ENCODE assay signal across 12 mouse cellular contexts in the genomic region with DNA sequence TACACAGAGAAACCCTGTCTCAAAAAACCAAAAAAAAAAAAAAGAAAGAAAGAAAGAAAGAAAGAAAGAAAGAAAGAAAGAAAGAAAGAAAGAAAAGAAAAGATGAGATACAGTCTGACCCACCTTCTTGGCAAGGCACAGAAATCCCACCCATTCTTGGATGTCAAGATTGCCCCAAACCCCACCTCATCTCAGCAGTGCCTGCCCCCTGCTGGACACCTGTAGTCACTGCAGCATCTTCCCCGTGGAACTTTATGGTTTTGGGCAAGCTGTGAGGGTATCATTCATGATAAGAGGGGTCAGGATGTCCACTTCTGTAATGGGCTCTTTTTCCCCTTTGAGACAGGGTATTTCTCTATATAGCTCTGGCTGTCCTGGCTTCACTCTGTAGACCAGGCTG. TPM values are rescaled to one million over a fixed set of nuclear protein-coding genes. Genes with fewer than 3 reads are reported as not detected.
DNase-seq lines count a peak whose midpoint lies in the region; ATAC-seq and TF ChIP-seq lines count a peak whose summit lies in the region.
"Had no signal": no experiment of that assay in that cellular context is flagged by ENCODE, and none has a peak within 500 bp of the region (broad histone marks: within the 10 kb centered on the region; RNA-seq: fewer than 3 reads in every experiment).

No protein-coding gene starts in this region.

- peak; percentile 70 for TF ChIP-seq CTCF in forebrain, postnatal 0 days (IDR thresholded peaks at IDR 0.05; ENCODE audit: low read depth)
- peak; percentile 94 for TF ChIP-seq CTCF in testis, adult 2 months (IDR thresholded peaks at IDR 0.05; ENCODE audit: control insufficient read depth, insufficient read depth, insufficient replicate concordance, low read depth, low read length)

- TF ChIP-seq POLR2A in testis, adult 2 months (IDR thresholded peaks at IDR 0.05; ENCODE audit: control insufficient read depth, low read depth, low read length), result no peak

- H3K4me3 ChIP-seq in forebrain, postnatal 0 days (ENCODE audit: low read depth, low read length), result no peak overlapping the region
- no peak overlapping the region for H3K4me3 ChIP-seq in forebrain, embryonic 15.5 days
- H3K4me3 ChIP-seq in testis, adult 2 months (ENCODE audit: control insufficient read depth, low read depth, low read length), result no peak overlapping the region
- H3K4me3 ChIP-seq: midbrain, embryonic 12.5 days had no signal

- H3K27me3 ChIP-seq in forebrain, postnatal 0 days (ENCODE audit: insufficient read depth, low read length), result no peaks in the 10 kb centered on the region
- peaks cover 18% of the 10 kb centered on the region; the same call in 1 of the 2 replicates for H3K27me3 ChIP-seq in forebrain, embryonic 15.5 days
- H3K27me3 ChIP-seq in testis, adult 2 months (ENCODE audit: control insufficient read depth, insufficient read depth, low read length), result no peaks in the 10 kb centered on the region

- H3K4me2 ChIP-seq in forebrain, postnatal 0 days (ENCODE audit: low read depth), result no peak overlapping the region
- no peak overlapping the region for H3K4me2 ChIP-seq in forebrain, embryonic 15.5 days (replicated peaks)
- H3K4me2 ChIP-seq: midbrain, embryonic 12.5 days had no signal

- 0% methylated on average over 1 of the region's 1 CpGs for WGBS in forebrain, postnatal 0 days
- WGBS in forebrain, embryonic 15.5 days, result 4% methylated on average over 1 of the region's 1 CpGs

- peaks cover 11% of the 10 kb centered on the region for H3K36me3 ChIP-seq in forebrain, postnatal 0 days (ENCODE audit: insufficient read depth)
- H3K36me3 ChIP-seq in forebrain, embryonic 15.5 days, result peaks cover 6% of the 10 kb centered on the region
- no peaks in the 10 kb centered on the region for H3K36me3 ChIP-seq in testis, adult 2 months (ENCODE audit: control insufficient read depth, insufficient read depth, low read length)

- no peaks in the 10 kb centered on the region for H3K9me3 ChIP-seq in forebrain, postnatal 0 days (ENCODE audit: low read length)
- no peaks in the 10 kb centered on the region for H3K9me3 ChIP-seq in forebrain, embryonic 15.5 days
- H3K9me3 ChIP-seq: midbrain, embryonic 12.5 days had no signal

- no peak for ATAC-seq in forebrain, postnatal 0 days
- ATAC-seq in forebrain, embryonic 15.5 days (replicated peaks), result no peak
- ATAC-seq in frontal cortex, adult (ENCODE audit: low TSS enrichment), result no peak

- no peak for DNase-seq in forebrain, postnatal 0 days
- no peak for DNase-seq in testis, postnatal 14 days (ENCODE audit: low spot score)
- peak; percentile 68 for DNase-seq in induced T-regulatory cell, adult 2 months (ENCODE audit: low read depth)
- peak; percentile 59 for DNase-seq in thymus, postnatal 4 days
- no peak for DNase-seq in ovary, postnatal 14 days (ENCODE audit: low spot score)
- DNase-seq: cerebellum, adult 18-20 months had no signal

- no peaks in the 10 kb centered on the region for H3K4me1 ChIP-seq in forebrain, postnatal 0 days (ENCODE audit: insufficient read depth)
- no peaks in the 10 kb centered on the region for H3K4me1 ChIP-seq in forebrain, embryonic 15.5 days
- H3K4me1 ChIP-seq in testis, adult 2 months (ENCODE audit: control insufficient read depth, insufficient read depth, low read length), result no peaks in the 10 kb centered on the region
- H3K4me1 ChIP-seq: midbrain, embryonic 12.5 days had no signal

- H3K27ac ChIP-seq in forebrain, postnatal 0 days (ENCODE audit: low read depth, low read length), result no peak overlapping the region
- H3K27ac ChIP-seq in forebrain, embryonic 15.5 days (replicated peaks), result no peak overlapping the region
- H3K27ac ChIP-seq in testis, adult 2 months (ENCODE audit: control insufficient read depth, insufficient read depth, low read depth, low read length), result no peak overlapping the region
- H3K27ac ChIP-seq: midbrain, embryonic 12.5 days had no signal

- no peak overlapping the region for H3K9ac ChIP-seq in forebrain, postnatal 0 days
- H3K9ac ChIP-seq in forebrain, embryonic 15.5 days (replicated peaks), result no peak overlapping the region
- H3K9ac ChIP-seq: midbrain, embryonic 12.5 days had no signal

RNA-seq across cellular contexts. Expression of a gene that starts 2.4 kb away (rescaled TPM):
- total RNA-seq in forebrain, postnatal 0 days (2014; rRNA removed), result 0.10 and 0.15 TPM in 2 replicates
- polyA plus RNA-seq in forebrain, postnatal 0 days (2015; fragmentation: Nextera tagmentation; extraction: Ambion mirVana), result 0.12 TPM in 1 of 2 replicates, not detected in the other
- 0.06 and 0.08 TPM in 2 replicates for polyA plus RNA-seq in forebrain, embryonic 15.5 days (2015; fragmentation: Nextera tagmentation; extraction: Ambion mirVana)
- polyA plus RNA-seq in testis, adult 2 months (2012; rRNA removed), result 138 and 204 TPM in 2 replicates

RNA-seq across cellular contexts. Expression of a gene that starts 8.9 kb away (rescaled TPM):
- 0.69 TPM in 1 of 2 replicates, not detected in the other for total RNA-seq in forebrain, postnatal 0 days (2014; rRNA removed)
- polyA plus RNA-seq in forebrain, postnatal 0 days (2015; fragmentation: Nextera tagmentation; extraction: Ambion mirVana), result not detected in 2 replicates
- not detected in 2 replicates for polyA plus RNA-seq in forebrain, embryonic 15.5 days (2015; fragmentation: Nextera tagmentation; extraction: Ambion mirVana)
- polyA plus RNA-seq in testis, adult 2 months (2012; rRNA removed), result not detected in 2 replicates
- total RNA-seq: layer of hippocampus, postnatal 25 days had no signal
- polyA plus RNA-seq: frontal cortex, adult 2 months; midbrain, embryonic 12.5 days had no signal

RNA-seq across cellular contexts. Expression of a gene that starts 9.4 kb away (rescaled TPM):
- total RNA-seq in forebrain, postnatal 0 days (2014; rRNA removed), result 26.9 and 30.1 TPM in 2 replicates
- 63.9 and 66.3 TPM in 2 replicates for polyA plus RNA-seq in forebrain, postnatal 0 days (2015; fragmentation: Nextera tagmentation; extraction: Ambion mirVana)
- 84.5 and 89.6 TPM in 2 replicates for polyA plus RNA-seq in forebrain, embryonic 15.5 days (2015; fragmentation: Nextera tagmentation; extraction: Ambion mirVana)
- 9.9 and 11.0 TPM in 2 replicates for polyA plus RNA-seq in testis, adult 2 months (2012; rRNA removed)

RNA-seq across cellular contexts. Expression of a gene that starts 26.0 kb away (rescaled TPM):
- total RNA-seq in forebrain, postnatal 0 days (2014; rRNA removed), result 19.7 and 23.2 TPM in 2 replicates
- 8.4 and 9.6 TPM in 2 replicates for polyA plus RNA-seq in forebrain, postnatal 0 days (2015; fragmentation: Nextera tagmentation; extraction: Ambion mirVana)
- 18.7 and 20.6 TPM in 2 replicates for polyA plus RNA-seq in forebrain, embryonic 15.5 days (2015; fragmentation: Nextera tagmentation; extraction: Ambion mirVana)
- 10.8 and 14.5 TPM in 2 replicates for polyA plus RNA-seq in testis, adult 2 months (2012; rRNA removed)

RNA-seq across cellular contexts. Expression of a gene that starts 41.8 kb away (rescaled TPM):
- 103 and 119 TPM in 2 replicates for total RNA-seq in forebrain, postnatal 0 days (2014; rRNA removed)
- 22.4 TPM in 2 replicates for polyA plus RNA-seq in forebrain, postnatal 0 days (2015; fragmentation: Nextera tagmentation; extraction: Ambion mirVana)
- 27.1 and 31.1 TPM in 2 replicates for polyA plus RNA-seq in forebrain, embryonic 15.5 days (2015; fragmentation: Nextera tagmentation; extraction: Ambion mirVana)
- polyA plus RNA-seq in testis, adult 2 months (2012; rRNA removed), result 33.9 and 36.4 TPM in 2 replicates

Comparison
In these comparisons a context has a peak if more than half of its experiments do, and no peak if none do; other contexts are left out.
1. DNase-seq: peak in induced T-regulatory cell, adult 2 months (single experiment) and thymus, postnatal 4 days (single experiment); none in forebrain, postnatal 0 days (single experiment), testis, postnatal 14 days (single experiment) and ovary, postnatal 14 days (single experiment).
2. RNA of a gene that starts 2.4 kb away (polyA plus RNA-seq): 138 to 204 TPM in testis, adult 2 months; 0.12 TPM in forebrain, postnatal 0 days and 0.06 to 0.08 TPM in forebrain, embryonic 15.5 days; every median in the first group is over 100 times any median in the second.